Mouse (Mus musculus): ENCODE measurements around the gene Rab43.

DNA sequence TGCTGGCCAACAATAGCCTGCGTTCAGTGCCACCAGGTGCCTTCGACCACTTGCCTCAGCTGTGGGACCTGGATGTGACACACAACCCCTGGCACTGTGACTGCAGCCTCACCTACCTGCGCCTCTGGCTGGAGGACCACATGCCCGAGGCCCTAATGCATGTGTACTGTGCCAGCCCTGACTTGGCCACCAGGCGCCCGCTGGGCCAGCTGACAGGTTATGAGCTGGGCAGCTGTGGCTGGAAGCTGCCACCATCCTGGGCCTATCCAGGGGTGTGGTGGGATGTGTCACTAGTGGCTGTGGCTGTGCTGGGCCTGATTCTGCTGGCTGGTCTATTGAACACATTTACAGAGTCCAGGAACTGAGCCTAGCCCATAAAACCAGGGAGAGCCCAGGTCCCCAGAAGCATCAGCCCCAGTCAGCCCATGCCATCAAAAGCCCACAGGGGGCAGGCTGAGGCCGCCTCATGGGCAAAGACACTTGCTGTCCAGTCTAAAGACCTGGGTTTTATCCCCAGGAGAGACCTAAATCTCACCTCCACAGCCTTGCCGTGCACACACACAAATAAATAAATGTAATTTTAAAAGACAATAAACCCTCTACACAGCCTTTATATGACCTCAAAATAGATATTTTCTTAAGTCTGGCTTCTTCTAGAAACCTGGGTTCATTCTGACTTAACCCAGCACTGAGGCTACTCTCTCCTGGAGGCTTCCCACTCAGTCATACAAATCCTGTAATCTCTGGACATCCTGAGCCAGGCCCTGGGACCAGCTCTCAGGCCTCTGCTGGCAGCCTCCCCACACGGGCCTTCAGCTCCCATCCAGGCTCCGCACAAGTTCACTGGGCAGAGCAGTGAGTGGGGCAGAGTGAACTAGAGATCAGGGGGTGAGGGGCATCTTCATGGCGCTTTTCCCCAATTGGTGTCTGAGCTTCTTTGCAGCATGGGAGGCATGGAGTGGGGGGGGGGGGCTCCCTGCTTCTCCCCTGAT is 32.5 kb downstream of the Rab43 start:
- no peak for TF ChIP-seq POLR2A (IDR thresholded peaks at IDR 0.05; ENCODE audit: insufficient read depth, low read depth, low read length)
- TF ChIP-seq CTCF (IDR thresholded peaks at IDR 0.05), result peak; percentile 54

Data from heart, adult 2 months (tissue).